Mouse (Mus musculus): ENCODE measurements around the gene 1700016K19Rik.

DNA sequence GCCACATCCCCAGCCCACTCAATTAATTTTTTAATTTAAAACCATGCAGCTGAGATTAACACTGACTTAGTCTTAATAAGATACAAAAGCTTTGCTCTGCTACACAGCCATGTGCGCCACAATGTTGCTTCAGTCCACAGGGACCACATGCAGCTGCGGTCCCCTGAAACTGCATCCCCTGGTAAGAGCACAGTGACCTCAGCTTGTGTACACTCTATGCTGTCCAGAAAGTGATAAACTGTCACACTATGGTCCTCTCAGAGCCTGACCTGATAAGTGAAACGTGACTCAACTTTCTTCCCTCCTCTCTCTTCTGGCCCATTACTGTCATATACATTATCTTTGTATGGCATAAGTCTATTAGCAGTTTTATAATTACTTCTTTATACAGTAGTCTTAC lies 49.3 kb upstream of the 1700016K19Rik start:
- no peak for TF ChIP-seq POLR2A (IDR thresholded peaks at IDR 0.05; ENCODE audit: insufficient read depth, low read depth, low read length)
- no peak for TF ChIP-seq CTCF (IDR thresholded peaks at IDR 0.05; ENCODE audit: insufficient read depth, low read depth, low read length)
